Mouse (Mus musculus) bone marrow macrophage, adult 2 months (primary cell): ENCODE results near the gene Sprr3. TPM values are rescaled to one million over a fixed set of nuclear protein-coding genes. Genes with fewer than 3 reads are reported as not detected.

Source experiments
- H3K27ac ChIP-seq: 2 replicates; pipeline ENCODE4 v1.5.1; 2012; ENCODE audit warnings: low read depth, low read length; ENCODE audit not compliant: insufficient read depth
- H3K4me1 ChIP-seq: 2 replicates; pipeline ENCODE4 v1.6.1; 2012; ENCODE audit warnings: low read length; ENCODE audit not compliant: control insufficient read depth, insufficient read depth
- H3K4me3 ChIP-seq: 2 replicates; pipeline ENCODE4 v1.5.1; 2012; ENCODE audit warnings: mild to moderate bottlenecking, low read length, moderate library complexity; ENCODE audit not compliant: insufficient read depth
- CTCF ChIP-seq: IDR thresholded peaks from 2 replicates; pipeline ENCODE4 v1.5.1; 2012; ENCODE audit warnings: low read depth, mild to moderate bottlenecking, low read length, moderate library complexity
- POLR2A ChIP-seq: IDR thresholded peaks from 2 replicates; pipeline ENCODE4 v1.6.1; 2012; ENCODE audit warnings: mild to moderate bottlenecking, low read depth, low read length, borderline replicate concordance
- polyA plus RNA-seq: library from polyadenylated mRNA; stranded (reverse); fragments of >200 nt; gene quantifications from 2 replicates; pipeline ENCODE4 v1.2.4, GENCODE M21; 2012; ENCODE audit not compliant: missing spikeins, insufficient read depth, insufficient read length

The Sprr3 gene
- polyA plus RNA-seq, 1 experiment, result not detected

DNA sequence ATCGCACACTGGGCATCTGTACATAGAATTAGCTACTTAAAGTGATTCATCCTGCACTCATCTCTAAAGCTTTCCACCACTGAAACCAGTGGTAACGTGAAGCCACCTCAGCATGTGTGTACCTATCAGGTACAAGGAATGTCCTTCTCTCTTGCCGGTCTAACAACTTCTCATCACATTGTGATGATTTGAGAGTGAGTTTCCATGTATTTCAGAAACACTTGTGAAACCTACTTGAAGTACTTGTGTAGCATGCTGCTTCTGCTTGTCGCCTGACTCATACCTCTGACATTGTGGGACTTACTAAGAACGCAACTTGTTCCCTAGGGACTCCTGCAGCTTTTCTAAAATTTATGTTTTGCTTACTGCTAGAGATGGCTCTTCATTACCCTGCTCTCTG is 3.4 kb downstream of the Sprr3 start:
- no peak for TF ChIP-seq POLR2A
- no peak for TF ChIP-seq CTCF
- no peak overlapping the region for H3K4me3 ChIP-seq
- H3K27ac ChIP-seq, result no peak overlapping the region
- H3K4me1 ChIP-seq, result no peaks in the 10 kb centered on the region

DNA sequence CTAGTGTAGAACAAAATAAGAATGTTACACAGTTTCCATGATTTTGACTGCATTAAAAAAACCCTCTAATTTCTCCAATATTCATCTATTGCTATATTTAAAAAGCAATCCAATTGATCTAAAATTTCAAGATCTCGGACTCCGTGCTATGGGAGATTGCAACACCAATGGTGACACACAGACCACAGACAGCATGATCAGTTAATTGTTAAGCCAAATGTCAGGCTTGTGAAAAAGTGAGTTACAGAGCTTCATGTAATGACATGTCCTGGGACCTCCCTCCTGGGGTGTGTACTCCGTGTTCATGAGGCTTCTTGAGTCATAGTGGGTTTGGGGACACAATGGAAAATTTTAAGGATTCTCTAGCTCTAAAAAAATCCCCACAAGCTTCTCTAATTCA is 18.3 kb downstream of the Sprr3 start:
- Histone ChIP-seq H3K4me1 (no peaks in the 10 kb centered on the region), H3K4me3 (no peak overlapping the region), H3K27ac (no peak overlapping the region)
- TF ChIP-seq CTCF (no peak), POLR2A (no peak)

DNA sequence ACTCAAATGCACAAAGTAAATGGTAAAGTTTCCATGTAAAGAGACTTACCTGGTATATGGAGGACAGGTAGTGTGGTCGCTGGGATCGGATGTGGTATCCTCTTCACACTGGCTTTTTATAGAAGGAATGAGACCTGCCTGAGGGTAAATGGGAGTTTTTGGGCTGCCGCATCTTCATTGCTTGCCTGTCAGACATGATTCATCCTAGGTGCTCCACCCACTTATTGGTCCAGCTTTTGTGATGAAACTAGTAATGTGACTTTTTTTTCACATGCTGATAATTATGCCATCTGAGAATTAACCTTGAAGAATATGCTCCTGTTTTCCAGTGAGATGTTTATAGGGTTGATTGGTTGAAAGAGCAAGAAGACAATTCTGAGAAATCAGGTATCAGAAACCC is 19.8 kb downstream of the Sprr3 start, which contains the start of gene Sprr1b:
Gene Sprr1b (minus strand): TSS at position 101 of the 400 bp plus-strand sequence.
- TF ChIP-seq CTCF (no peak), POLR2A (no peak)
- H3K4me3 ChIP-seq, result no peak within 1 kb of the TSS

DNA sequence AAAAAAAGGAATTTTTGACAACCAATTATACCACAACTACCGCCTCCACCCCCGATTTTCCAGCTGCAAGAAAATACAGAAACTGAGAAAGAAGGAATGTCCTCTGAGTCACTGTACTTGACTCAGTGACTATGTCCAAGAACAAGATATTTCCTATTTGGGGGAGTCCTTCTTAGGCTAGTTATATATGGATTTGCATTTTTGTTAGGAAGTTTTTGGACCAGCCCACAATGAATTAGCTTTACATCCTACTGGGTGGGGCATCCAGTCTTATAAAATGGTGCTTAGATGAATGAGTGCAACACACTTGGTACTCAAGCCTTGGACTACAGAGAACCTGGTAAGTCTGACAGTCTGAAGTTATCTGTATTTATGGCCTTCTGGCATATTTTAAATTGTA is 26.2 kb downstream of the Sprr3 start, which contains the start of gene Sprr2k:
Gene Sprr2k (plus strand): TSS at position 301 of the 400 bp plus-strand sequence.
- Histone ChIP-seq H3K27ac (no peak within 1 kb of the TSS), H3K4me1 (no peaks in the 10 kb centered on the region), H3K4me3 (no peak within 1 kb of the TSS)
- TF ChIP-seq CTCF (no peak), POLR2A (no peak)

More for the DNA sequence above, 19.8 kb downstream of the Sprr3 start, which contains the start of gene Sprr1b:
- no peak within 1 kb of the TSS for H3K27ac ChIP-seq
- no peaks in the 10 kb centered on the region for H3K4me1 ChIP-seq

DNA sequence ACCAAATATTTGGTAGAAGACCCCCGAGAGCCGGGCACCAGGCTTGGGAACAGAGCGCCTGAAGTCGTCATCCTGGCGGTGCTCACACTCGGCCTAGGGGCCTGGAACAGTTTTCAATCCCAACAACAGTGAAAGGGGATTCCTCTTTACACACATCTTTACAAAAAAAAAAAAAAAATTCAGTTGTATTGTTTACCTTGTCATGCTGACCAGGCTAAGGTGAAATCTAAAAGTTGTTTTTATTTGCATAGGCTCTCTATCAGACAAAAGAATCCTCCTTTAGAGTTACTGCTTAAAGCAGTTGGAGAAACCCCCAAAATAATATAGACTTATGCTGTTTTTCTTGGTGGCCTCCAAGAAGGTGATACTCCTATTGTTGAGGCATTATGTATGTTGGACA is 29.2 kb downstream of the Sprr3 start, which contains the start of gene Gm9774:
Gene Gm9774 (minus strand): TSS at position 101 of the 400 bp plus-strand sequence.
- TF ChIP-seq POLR2A (no peak), CTCF (no peak)
- no peak within 1 kb of the TSS for H3K4me3 ChIP-seq

DNA sequence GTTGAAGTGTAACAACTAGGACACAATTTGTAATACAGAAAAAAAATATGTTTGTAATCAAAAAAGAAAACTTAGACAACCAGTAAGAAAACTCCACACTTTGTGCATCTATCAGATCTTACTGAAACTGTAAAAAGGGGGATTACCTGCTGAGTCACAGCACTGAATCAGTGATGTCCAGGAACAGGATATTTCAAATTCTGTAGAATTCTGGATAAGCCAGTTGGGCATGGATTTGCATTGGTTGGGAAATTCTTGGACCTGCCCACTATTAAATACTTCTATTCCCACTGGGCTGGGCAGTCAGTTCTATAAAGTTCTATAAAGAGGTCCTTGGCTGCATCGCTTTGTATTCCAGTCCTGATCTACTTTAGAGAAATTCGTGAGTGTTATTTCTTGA is 40.7 kb downstream of the Sprr3 start, which contains the start of gene Sprr2j-ps:
Gene Sprr2j-ps (plus strand): TSS at position 301 of the 400 bp plus-strand sequence.
- TF ChIP-seq POLR2A (no peak), CTCF (no peak)
- Histone ChIP-seq H3K4me1 (no peaks in the 10 kb centered on the region), H3K4me3 (no peak within 1 kb of the TSS), H3K27ac (no peak within 1 kb of the TSS)

More for the DNA sequence above, 29.2 kb downstream of the Sprr3 start, which contains the start of gene Gm9774:
- no peak within 1 kb of the TSS for H3K27ac ChIP-seq
- H3K4me1 ChIP-seq, result no peaks in the 10 kb centered on the region

DNA sequence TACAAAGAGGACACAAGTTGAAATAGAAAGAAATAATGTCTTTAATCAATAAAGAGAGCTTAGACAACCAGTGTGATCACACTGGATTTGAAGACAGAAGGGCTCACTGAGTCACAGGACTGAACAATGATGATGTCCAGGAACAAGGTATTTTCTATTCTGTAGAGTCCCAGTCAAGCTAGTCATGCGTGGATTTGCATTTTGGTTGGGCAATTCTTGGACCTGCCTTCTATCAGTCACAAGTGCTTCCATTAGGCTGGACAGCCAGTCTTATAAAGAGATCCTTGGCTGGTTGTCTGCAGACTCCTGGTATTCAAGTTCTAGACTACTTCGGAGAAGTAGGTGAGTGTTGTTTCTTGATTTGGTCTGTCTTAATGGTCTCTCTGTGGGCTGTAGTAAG is 50.8 kb downstream of the Sprr3 start, which contains the start of gene Sprr2i:
Gene Sprr2i (plus strand): TSS at position 301 of the 400 bp plus-strand sequence.
- no peak for TF ChIP-seq POLR2A
- TF ChIP-seq CTCF, result no peak
- H3K27ac ChIP-seq, result no peak within 1 kb of the TSS
- H3K4me1 ChIP-seq, result no peaks in the 10 kb centered on the region
- H3K4me3 ChIP-seq, result no peak within 1 kb of the TSS

Other genes starting within 250 kb of the Sprr3 start
- not detected in 2 replicates for gene Sprr2a1, start 242.9 kb downstream of the Sprr3 start, polyA plus RNA-seq
- not detected in 2 replicates for gene Sprr2a2, start 242.8 kb downstream of the Sprr3 start, polyA plus RNA-seq
- gene Sprr2a3, start 173.3 kb downstream of the Sprr3 start, polyA plus RNA-seq, result not detected in 2 replicates
- gene Sprr2b, start 142.1 kb downstream of the Sprr3 start, polyA plus RNA-seq, result not detected in 2 replicates
- gene Sprr2d, start 119.6 kb downstream of the Sprr3 start, polyA plus RNA-seq, result not detected in 2 replicates
- not detected in 2 replicates for gene Sprr2e, start 106.6 kb downstream of the Sprr3 start, polyA plus RNA-seq
- not detected in 2 replicates for gene Sprr2f, start 93.5 kb downstream of the Sprr3 start, polyA plus RNA-seq
- gene Sprr2h, start 73.0 kb downstream of the Sprr3 start, polyA plus RNA-seq, result not detected in 2 replicates
- gene Sprr2i, start 50.7 kb downstream of the Sprr3 start, polyA plus RNA-seq, result not detected in 2 replicates
- gene Sprr2j-ps, start 40.6 kb downstream of the Sprr3 start, polyA plus RNA-seq, result not detected in 2 replicates
- gene Gm9774, start 29.3 kb downstream of the Sprr3 start, polyA plus RNA-seq, result 4.2 and 17.1 TPM in 2 replicates
- gene Sprr2k, start 26.1 kb downstream of the Sprr3 start, polyA plus RNA-seq, result not detected in 2 replicates
- not detected in 2 replicates for gene Sprr1b, start 19.9 kb downstream of the Sprr3 start, polyA plus RNA-seq
- gene Sprr1a, start 27.2 kb upstream of the Sprr3 start, polyA plus RNA-seq, result not detected in 2 replicates
- not detected in 2 replicates for gene Sprr4, start 41.8 kb upstream of the Sprr3 start, polyA plus RNA-seq
- gene 2310046K23Rik, start 75.8 kb upstream of the Sprr3 start, polyA plus RNA-seq, result not detected in 2 replicates
- not detected in 2 replicates for gene Ivl, start 115.0 kb upstream of the Sprr3 start, polyA plus RNA-seq
- gene Smcp, start 130.3 kb upstream of the Sprr3 start, polyA plus RNA-seq, result not detected in 2 replicates
- not detected in 2 replicates for gene 2210017I01Rik, start 148.8 kb upstream of the Sprr3 start, polyA plus RNA-seq
- not detected in 2 replicates for gene Lce6a, start 162.9 kb upstream of the Sprr3 start, polyA plus RNA-seq
- not detected in 2 replicates for gene Lce1a1, start 189.6 kb upstream of the Sprr3 start, polyA plus RNA-seq
- not detected in 2 replicates for gene Lce1b, start 198.2 kb upstream of the Sprr3 start, polyA plus RNA-seq
- not detected in 2 replicates for gene Lce1a2, start 211.6 kb upstream of the Sprr3 start, polyA plus RNA-seq
- gene Lce1c, start 220.5 kb upstream of the Sprr3 start, polyA plus RNA-seq, result not detected in 2 replicates
- not detected in 2 replicates for gene Lce1d, start 228.5 kb upstream of the Sprr3 start, polyA plus RNA-seq